Mouse (Mus musculus): Measurements from ENCODE around the gene Mepe.

Mepe gene

GRCm38 (mm10) chr5:104357575-104357974 is 32.4 kb downstream of the Mepe start:
- no peak for DNase-seq

GRCm38 (mm10) chr5:104358592-104358991 is 33.5 kb downstream of the Mepe start:
- DNase-seq, result no peak

- no peak for DNase-seq
These were observed 34.1 kb downstream of the Mepe start for GRCm38 (mm10) chr5:104359257-104359656.

GRCm38 (mm10) chr5:104370580-104370979 is 45.5 kb downstream of the Mepe start:
- peak; percentile 35 for DNase-seq

- DNase-seq, result no peak
These were observed 46.2 kb downstream of the Mepe start for GRCm38 (mm10) chr5:104371284-104371683.

GRCm38 (mm10) chr5:104373648-104374307 is 48.6 kb downstream of the Mepe start:
- no peak for DNase-seq

GRCm38 (mm10) chr5:104374308-104374660 is 49.2 kb downstream of the Mepe start:
- peak; percentile 83 for DNase-seq

- DNase-seq, result no peak
These were observed 50.0 kb downstream of the Mepe start for GRCm38 (mm10) chr5:104375132-104375531.

- DNase-seq, result no peak
These were observed 51.8 kb downstream of the Mepe start for GRCm38 (mm10) chr5:104376890-104377289.

- no peak for DNase-seq
These were observed 55.4 kb downstream of the Mepe start for GRCm38 (mm10) chr5:104380574-104380973.

- no peak for DNase-seq
These were observed 56.5 kb downstream of the Mepe start for GRCm38 (mm10) chr5:104381671-104382070.

- DNase-seq, result no peak
These were observed 59.4 kb downstream of the Mepe start for GRCm38 (mm10) chr5:104384540-104384939.

- no peak for DNase-seq
These were observed 60.4 kb downstream of the Mepe start for GRCm38 (mm10) chr5:104385521-104385920.

GRCm38 (mm10) chr5:104386908-104387307 is 61.8 kb downstream of the Mepe start:
- no peak for DNase-seq
